Mouse (Mus musculus) cerebellum, adult 2 months (tissue): ENCODE data around the gene Vmn2r81.
"Not testable (repeated sequence)": the region's sequence is repeated elsewhere in the genome, so short reads cannot be mapped to it uniquely, and the experiment has no call there.

Experiments used
- CTCF ChIP-seq: fragments of 200-500 bp; IDR thresholded peaks from 2 replicates; pipeline ENCODE4 v1.5.1; 2011; ENCODE audit warnings: low read depth, mild to moderate bottlenecking, control low read depth, low read length, moderate library complexity, borderline replicate concordance; ENCODE audit not compliant: insufficient read depth
- POLR2A ChIP-seq: fragments of 200-500 bp; IDR thresholded peaks from 2 replicates; pipeline ENCODE4 v1.6.1; 2011; ENCODE audit warnings: low read length, control low read depth, borderline replicate concordance; ENCODE audit not compliant: insufficient read depth

GRCm38 (mm10) chr10:79322033-79322736 lies 74.7 kb downstream of the Vmn2r81 start:
- not testable (repeated sequence) for TF ChIP-seq POLR2A, CTCF
